Mouse (Mus musculus): Measurements from ENCODE around the gene Upf2. TPM values are rescaled to one million over a fixed set of nuclear protein-coding genes. Genes with fewer than 3 reads are reported as not detected.

Gene Upf2
- total RNA-seq, 2 experiments from 2014 or later, result 15.8 to 17.6 TPM

GRCm38 (mm10) chr2:6098924-6099323 is 147.7 kb downstream of the Upf2 start:
- intact Hi-C loops (cut with DNase I), result no loop called here
- DNase-seq (ENCODE audit: extremely low spot score in 1 of 2, low spot score in 2 of 2), result no peak

- no peak for DNase-seq (ENCODE audit: extremely low spot score in 1 of 2, low spot score in 2 of 2)
- intact Hi-C loops (cut with DNase I), result no loop called here
These were observed 148.2 kb downstream of the Upf2 start for GRCm38 (mm10) chr2:6099443-6099842.

GRCm38 (mm10) chr2:6100027-6100749 is 148.9 kb downstream of the Upf2 start:
- DNase-seq (ENCODE audit: extremely low spot score in 1 of 2, low spot score in 2 of 2), result peak in 1 of 2 experiments; percentile 48
- intact Hi-C loops (cut with DNase I), result no loop called here

GRCm38 (mm10) chr2:6100755-6101154 is 149.5 kb downstream of the Upf2 start:
- intact Hi-C loops (cut with DNase I), result no loop called here
- no peak for DNase-seq (ENCODE audit: extremely low spot score in 1 of 2, low spot score in 2 of 2)

GRCm38 (mm10) chr2:6105437-6105836 is 154.2 kb downstream of the Upf2 start:
- DNase-seq (ENCODE audit: extremely low spot score in 1 of 2, low spot score in 2 of 2), result no peak
- intact Hi-C loops (cut with DNase I), result no loop called here

Other genes with a start within 250 kb of the Upf2 start
- gene Camk1d, start 237.0 kb upstream of the Upf2 start, total RNA-seq (2021), result 100 to 1,000 TPM in 1 of 2 experiments, 10 to 100 TPM in 1; 99.2 to 101 TPM
- gene Nudt5, start 106.5 kb upstream of the Upf2 start, total RNA-seq (2021), result 10 to 100 TPM; 16.3 to 19.3 TPM
- gene Cdc123, start 106.3 kb upstream of the Upf2 start, total RNA-seq (2021), result 100 to 1,000 TPM; 119 to 123 TPM
- gene Gm13199, start 88.5 kb upstream of the Upf2 start, total RNA-seq (2021), result under 1 TPM; 0.49 to 0.67 TPM
- 100 to 1,000 TPM; 118 to 119 TPM for gene Sec61a2, start 56.0 kb upstream of the Upf2 start, total RNA-seq (2021)
- gene Dhtkd1, start 8.7 kb upstream of the Upf2 start, total RNA-seq (2021), result 1 to 10 TPM; 8.0 to 9.2 TPM
- gene Proser2, start 178.7 kb downstream of the Upf2 start, total RNA-seq (2021), result 1 to 10 TPM; 2.2 to 3.6 TPM